Mouse (Mus musculus): ENCODE measurements at regions not wholly inside any gene's neighbourhood (a gene's known extent, or its start where the extent isn't known, plus 50 kb on each side); places are given as distances from the start of the nearest gene placed in this dataset.

GRCm38 (mm10) chr1:73113137-73113536, 97.4 kb upstream of the Tnp1 start:
- TF ChIP-seq CTCF (IDR thresholded peaks at IDR 0.05; ENCODE audit: low read depth, low read length) = no peak
- no peak for TF ChIP-seq POLR2A (IDR thresholded peaks at IDR 0.05; ENCODE audit: extremely low read depth, insufficient read depth, low read length)

Data from liver, adult 2 months (tissue).